Mouse (Mus musculus): ENCODE data around the gene Fhl1. TPM values are rescaled to one million over a fixed set of nuclear protein-coding genes. Genes with fewer than 3 reads are reported as not detected.

The Fhl1 gene
- polyA plus RNA-seq, 1 experiment: 0.02 TPM

DNA sequence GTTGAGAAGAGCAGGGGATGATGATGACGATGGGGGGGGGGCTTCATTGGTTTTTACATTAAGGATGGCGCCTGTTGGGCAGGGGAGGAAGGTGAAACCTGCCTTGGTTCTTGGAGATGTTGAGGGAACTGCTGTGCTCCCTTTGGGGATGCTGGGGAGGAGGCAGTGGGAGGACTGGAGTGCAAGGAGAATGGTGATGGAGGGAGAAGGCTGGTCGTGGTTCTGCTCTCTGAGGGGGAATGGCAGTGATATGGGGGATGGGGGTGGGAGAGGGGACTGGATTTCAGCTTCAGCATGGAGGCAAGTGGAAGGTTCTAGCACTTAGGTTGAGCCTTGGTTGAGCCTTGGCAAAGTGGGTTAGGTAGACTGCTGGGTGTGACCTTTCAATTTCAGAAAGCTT is 814 bp downstream of the Fhl1 start:
- TF ChIP-seq GATA1 (IDR thresholded peaks at IDR 0.05; ENCODE audit: low read length): no peak

- TF ChIP-seq GATA1 (IDR thresholded peaks at IDR 0.05; ENCODE audit: low read length): no peak
Measured at GRCm38 (mm10) chrX:56734436-56734835, 2.8 kb downstream of the Fhl1 start.

DNA sequence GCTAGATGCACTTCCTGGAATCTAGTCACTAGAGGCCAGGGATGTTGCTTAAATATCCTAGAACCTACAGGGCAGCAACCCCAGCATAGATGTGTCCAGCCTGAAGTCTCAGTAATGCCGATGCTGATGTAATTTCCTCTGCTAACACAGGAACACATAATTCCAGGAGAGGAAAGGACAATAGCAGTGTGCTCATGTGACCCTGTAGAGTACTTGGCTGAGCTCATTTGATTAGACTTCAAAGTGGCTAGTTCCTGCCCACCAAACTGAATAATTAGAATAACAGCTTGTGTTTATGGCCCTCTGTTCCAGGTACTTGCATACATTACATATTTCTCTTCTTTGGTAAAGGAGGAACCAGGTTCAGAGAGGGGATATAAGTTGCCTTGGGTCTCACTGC is 4.6 kb downstream of the Fhl1 start:
- no peak for TF ChIP-seq GATA1 (IDR thresholded peaks at IDR 0.05; ENCODE audit: low read length)

- TF ChIP-seq GATA1 (IDR thresholded peaks at IDR 0.05; ENCODE audit: low read length): no peak
Measured at GRCm38 (mm10) chrX:56737848-56738554, 6.4 kb downstream of the Fhl1 start.

GRCm38 (mm10) chrX:56741428-56741827 is 9.8 kb downstream of the Fhl1 start:
- no peak for TF ChIP-seq GATA1 (IDR thresholded peaks at IDR 0.05; ENCODE audit: low read length)

- no peak for TF ChIP-seq GATA1 (IDR thresholded peaks at IDR 0.05; ENCODE audit: low read length)
Measured at GRCm38 (mm10) chrX:56751536-56751935, 19.9 kb downstream of the Fhl1 start.

DNA sequence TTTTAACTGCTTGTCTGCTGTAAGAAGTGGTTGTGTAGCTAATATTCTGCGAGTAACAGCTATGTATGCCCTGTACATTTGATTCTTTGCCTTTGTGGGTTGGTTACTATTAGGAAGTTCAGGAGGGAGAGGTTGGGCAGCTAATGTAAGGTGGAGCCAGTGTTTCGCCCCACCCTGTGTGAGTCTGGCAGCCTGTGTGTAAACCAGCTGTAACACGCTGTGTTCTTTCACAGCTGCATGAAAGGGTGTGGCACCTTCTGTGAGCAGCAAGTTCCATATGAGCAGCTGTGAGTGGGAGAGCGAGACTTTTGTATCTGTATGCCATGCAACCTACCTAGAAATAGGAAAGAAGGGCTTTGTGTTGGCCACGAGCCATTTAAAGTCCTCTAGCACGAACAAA is 20.6 kb downstream of the Fhl1 start:
- no peak for TF ChIP-seq GATA1 (IDR thresholded peaks at IDR 0.05; ENCODE audit: low read length)

- no peak for TF ChIP-seq GATA1 (IDR thresholded peaks at IDR 0.05; ENCODE audit: low read length)
Measured at GRCm38 (mm10) chrX:56753317-56754289, 22.0 kb downstream of the Fhl1 start.

DNA sequence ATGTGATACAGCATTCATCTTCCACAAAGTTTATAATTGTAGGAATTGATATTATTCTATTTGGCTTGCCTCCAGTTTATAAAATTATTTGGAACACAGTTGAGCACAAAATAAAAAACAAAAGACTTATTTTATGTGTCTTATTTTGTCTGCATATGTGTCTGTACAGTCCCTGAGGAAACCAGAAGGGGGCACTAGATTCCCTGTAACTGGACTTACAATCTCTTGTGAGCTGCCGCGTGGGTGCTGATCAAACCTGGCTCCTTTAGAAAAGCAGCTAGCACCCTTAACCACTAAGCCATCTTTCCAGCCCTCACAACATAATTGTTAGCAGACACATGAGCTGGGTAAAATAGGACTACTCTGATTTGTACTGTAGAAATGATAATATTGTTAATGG is 24.1 kb downstream of the Fhl1 start:
- no peak for TF ChIP-seq GATA1 (IDR thresholded peaks at IDR 0.05; ENCODE audit: low read length)

GRCm38 (mm10) chrX:56756352-56756751 is 24.8 kb downstream of the Fhl1 start:
- TF ChIP-seq GATA1 (IDR thresholded peaks at IDR 0.05; ENCODE audit: low read length): peak; percentile 60

- TF ChIP-seq GATA1 (IDR thresholded peaks at IDR 0.05; ENCODE audit: low read length): no peak
Measured at GRCm38 (mm10) chrX:56760257-56760760, 28.7 kb downstream of the Fhl1 start.

- no peak for TF ChIP-seq GATA1 (IDR thresholded peaks at IDR 0.05; ENCODE audit: low read length)
Measured at GRCm38 (mm10) chrX:56769838-56770237, 38.3 kb downstream of the Fhl1 start.

- no peak for TF ChIP-seq GATA1 (IDR thresholded peaks at IDR 0.05; ENCODE audit: low read length)
Measured at GRCm38 (mm10) chrX:56771751-56772150, 40.2 kb downstream of the Fhl1 start.

GRCm38 (mm10) chrX:56773329-56773728 is 41.7 kb downstream of the Fhl1 start:
- TF ChIP-seq GATA1 (IDR thresholded peaks at IDR 0.05; ENCODE audit: low read length): no peak

- TF ChIP-seq GATA1 (IDR thresholded peaks at IDR 0.05; ENCODE audit: low read length): no peak
Measured at GRCm38 (mm10) chrX:56786281-56787061, 54.9 kb downstream of the Fhl1 start.
